In the genomic region with DNA sequence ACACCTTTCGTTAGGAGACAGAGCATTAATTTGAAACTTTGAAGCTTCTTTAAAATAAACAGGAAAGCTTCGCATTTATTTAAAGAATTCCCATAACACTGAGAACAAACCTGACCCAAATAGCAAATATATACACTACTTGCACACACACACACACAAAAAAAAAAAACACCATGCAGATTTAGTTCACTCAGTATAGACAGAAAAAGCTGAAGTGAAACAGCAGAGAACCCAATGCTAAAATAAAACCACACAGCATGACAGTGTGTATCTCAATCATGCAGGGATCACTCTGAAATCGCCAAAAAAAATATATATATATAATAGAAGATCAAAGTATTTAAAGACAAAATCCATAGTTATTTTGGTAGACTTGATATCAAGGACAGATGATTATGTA, we compare ENCODE assay signal across 26 mouse cellular contexts. TPM values are rescaled to one million over a fixed set of nuclear protein-coding genes. Genes with fewer than 3 reads are reported as not detected.
DNase-seq lines count a peak whose midpoint lies in the region; ATAC-seq and TF ChIP-seq lines count a peak whose summit lies in the region.
"Had no signal": no experiment of that assay in that cellular context is flagged by ENCODE, and none has a peak within 500 bp of the region (broad histone marks: within the 10 kb centered on the region; RNA-seq: fewer than 3 reads in every experiment).

No protein-coding gene starts in this region.

- ATAC-seq in frontal cortex, adult (ENCODE audit: low TSS enrichment) = peak; percentile 41
- ATAC-seq: activated CD4-positive, CD25-positive, alpha-beta regulatory T cell, adult 4 months; forebrain, embryonic 14.5 days; forebrain, embryonic 16.5 days; Patski had no signal

- intact Hi-C loops in left cerebral cortex, adult 2 months (cut with DNase I) = no loop called here

- DNase-seq in frontal cortex, postnatal 10 days (ENCODE audit: low spot score in 2 of 2) = no peak
- no peak for DNase-seq in left cerebral cortex, adult 2 months (ENCODE audit: extremely low spot score in 1 of 2, low spot score in 2 of 2)
- DNase-seq in left cerebral cortex, adult 11 months (ENCODE audit: low spot score) = no peak
- peak; percentile 12 for DNase-seq in brain, adult 2 months (ENCODE audit: low read depth, low spot score)
- DNase-seq in gastrocnemius, adult 18-20 months (ENCODE audit: low spot score) = no peak
- no peak for DNase-seq in lung, postnatal 4 days
- DNase-seq: adrenal gland, adult 8-10 months; adrenal gland, postnatal 14 days; adrenal gland, postnatal 36 days; cerebellum, adult 11 months; cerebellum, adult 18-20 months; cerebellum, adult 8-10 months; cerebellum, adult 9-11 months; cerebellum, postnatal 14 days; cerebellum, postnatal 36 days; embryo, embryonic 11 days had no signal

- no peak overlapping the region for H3K4me3 ChIP-seq in left cerebral cortex, adult 2 months
- H3K4me3 ChIP-seq: embryonic facial prominence, embryonic 13.5 days; embryonic facial prominence, embryonic 15.5 days; erythroblast, embryonic 14.5 days; forebrain, embryonic 10.5 days; forebrain, embryonic 12.5 days had no signal

- peak overlapping the region; percentile 76; the same call in 1 of the 2 replicates for H3K27ac ChIP-seq in left cerebral cortex, adult 2 months
- H3K27ac ChIP-seq: embryonic facial prominence, embryonic 13.5 days; embryonic facial prominence, embryonic 15.5 days; forebrain, embryonic 10.5 days; forebrain, embryonic 12.5 days had no signal

- TF ChIP-seq CTCF in left cerebral cortex, adult 2 months (IDR thresholded peaks at IDR 0.05) = no peak

RNA-seq across cellular contexts. Expression of a gene that starts 54.1 kb away (rescaled TPM):
- total RNA-seq in left cerebral cortex, adult 2 months (2021) = 100 to 1,000 TPM; 169 to 176 TPM
- total RNA-seq in gastrocnemius, adult 18-20 months (2021) = 1 to 10 TPM; 6.4 to 7.7 TPM

Comparison
In these comparisons a context has a peak if more than half of its experiments do, and no peak if none do; other contexts are left out.
1. RNA of a gene that starts 54.1 kb away (total RNA-seq): 169 to 176 TPM in left cerebral cortex, adult 2 months; 6.4 to 7.7 TPM in gastrocnemius, adult 18-20 months; every median in the first group is over 10 times any median in the second.